Mouse (Mus musculus) gastrocnemius, adult 18-20 months (tissue): ENCODE measurements around the gene Majin. TPM values are rescaled to one million over a fixed set of nuclear protein-coding genes. Genes with fewer than 3 reads are reported as not detected.

ENCODE experiments used
- DNase-seq: peaks from one replicate; pipeline ENCODE4 v3.0.0; 2021; ENCODE audit warnings: low spot score
- total RNA-seq, 2 experiments: library from RNA; stranded (reverse); gene quantifications; 2 replicates each; pipeline ENCODE4 v1.2.3; 2021

The Majin gene
- total RNA-seq, 2 experiments from 2014 or later, result not detected

GRCm38 (mm10) chr19:6227864-6228263, 43.7 kb downstream of the Majin start:
- DNase-seq, result no peak

DNA sequence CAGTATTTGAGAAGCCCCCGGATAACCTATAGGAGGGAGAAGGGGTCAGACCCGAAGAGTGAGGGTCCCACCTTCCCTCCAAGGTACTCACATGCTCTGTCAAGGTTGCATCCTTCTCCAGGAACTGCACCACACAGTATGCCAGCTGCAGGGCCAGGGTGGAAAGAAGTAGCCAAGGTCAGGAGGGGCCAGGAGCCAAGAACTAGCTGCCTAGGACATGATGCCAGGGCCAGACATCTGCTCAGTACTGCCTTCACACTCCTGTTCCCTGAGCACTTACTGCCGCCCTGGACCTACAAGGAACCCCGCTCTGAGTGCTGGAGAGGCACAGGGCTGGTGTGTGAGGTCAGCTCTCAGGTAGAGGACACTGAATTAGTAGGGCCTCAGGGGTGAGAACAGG, 46.2 kb downstream of the Majin start:
- peak; percentile 43 for DNase-seq

GRCm38 (mm10) chr19:6231036-6231435, 46.8 kb downstream of the Majin start:
- DNase-seq, result no peak

DNA sequence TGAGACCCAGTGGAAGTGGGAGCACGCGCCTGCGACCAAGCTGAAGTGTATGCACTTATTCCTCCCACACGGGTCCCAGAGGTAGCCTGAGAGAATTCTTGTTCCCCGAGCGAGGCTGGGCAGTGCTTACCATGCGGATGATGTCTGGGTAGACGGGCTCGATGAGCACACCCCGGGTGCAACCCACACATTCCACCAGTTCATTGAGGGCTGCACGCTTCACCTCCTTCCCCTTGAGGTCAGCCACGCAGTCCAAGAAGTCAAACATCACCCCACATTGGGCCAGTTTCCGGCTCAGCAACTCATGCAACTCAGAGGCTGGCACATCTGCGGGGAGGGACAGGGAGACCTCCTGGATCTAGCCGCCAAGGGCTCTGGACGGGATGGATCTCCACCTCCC, 49.5 kb downstream of the Majin start:
- DNase-seq, result no peak

DNA sequence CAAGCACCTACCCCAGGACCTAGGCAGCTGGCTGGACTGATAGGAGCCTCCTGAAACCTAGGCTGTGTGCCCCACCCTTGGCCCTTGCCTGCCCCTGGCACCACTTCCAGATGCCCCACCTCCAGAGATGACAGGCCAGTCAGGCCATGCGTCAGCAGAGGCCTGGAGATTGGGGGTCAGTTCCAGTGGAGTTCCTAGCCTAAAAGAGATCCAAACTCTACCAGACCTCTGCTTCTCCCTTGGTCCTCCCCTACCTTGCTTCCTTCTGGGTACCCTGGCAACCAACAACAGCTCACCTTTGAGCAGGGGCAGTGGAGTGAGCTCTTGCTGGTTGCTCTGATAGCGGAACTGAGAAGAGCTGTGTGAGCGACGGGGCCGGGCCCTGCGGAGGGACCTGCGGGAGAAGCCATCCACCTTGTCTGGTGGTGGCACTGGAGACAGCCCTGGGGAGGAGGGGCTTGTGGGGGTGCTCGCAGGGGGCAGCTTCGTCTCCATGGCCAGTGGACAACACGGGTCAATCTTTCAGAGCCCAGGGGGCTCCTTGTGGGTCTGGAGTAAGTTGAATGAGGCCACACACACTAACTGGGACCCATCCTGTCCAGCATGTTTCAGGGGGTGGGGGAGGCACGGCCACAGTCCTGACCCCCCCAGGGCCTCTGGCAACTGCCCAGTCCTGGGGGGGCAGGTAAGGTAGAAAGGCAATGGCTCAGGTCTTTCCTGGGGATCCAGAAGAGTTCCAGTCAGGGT, 50.3 kb downstream of the Majin start:
- no peak for DNase-seq

DNA sequence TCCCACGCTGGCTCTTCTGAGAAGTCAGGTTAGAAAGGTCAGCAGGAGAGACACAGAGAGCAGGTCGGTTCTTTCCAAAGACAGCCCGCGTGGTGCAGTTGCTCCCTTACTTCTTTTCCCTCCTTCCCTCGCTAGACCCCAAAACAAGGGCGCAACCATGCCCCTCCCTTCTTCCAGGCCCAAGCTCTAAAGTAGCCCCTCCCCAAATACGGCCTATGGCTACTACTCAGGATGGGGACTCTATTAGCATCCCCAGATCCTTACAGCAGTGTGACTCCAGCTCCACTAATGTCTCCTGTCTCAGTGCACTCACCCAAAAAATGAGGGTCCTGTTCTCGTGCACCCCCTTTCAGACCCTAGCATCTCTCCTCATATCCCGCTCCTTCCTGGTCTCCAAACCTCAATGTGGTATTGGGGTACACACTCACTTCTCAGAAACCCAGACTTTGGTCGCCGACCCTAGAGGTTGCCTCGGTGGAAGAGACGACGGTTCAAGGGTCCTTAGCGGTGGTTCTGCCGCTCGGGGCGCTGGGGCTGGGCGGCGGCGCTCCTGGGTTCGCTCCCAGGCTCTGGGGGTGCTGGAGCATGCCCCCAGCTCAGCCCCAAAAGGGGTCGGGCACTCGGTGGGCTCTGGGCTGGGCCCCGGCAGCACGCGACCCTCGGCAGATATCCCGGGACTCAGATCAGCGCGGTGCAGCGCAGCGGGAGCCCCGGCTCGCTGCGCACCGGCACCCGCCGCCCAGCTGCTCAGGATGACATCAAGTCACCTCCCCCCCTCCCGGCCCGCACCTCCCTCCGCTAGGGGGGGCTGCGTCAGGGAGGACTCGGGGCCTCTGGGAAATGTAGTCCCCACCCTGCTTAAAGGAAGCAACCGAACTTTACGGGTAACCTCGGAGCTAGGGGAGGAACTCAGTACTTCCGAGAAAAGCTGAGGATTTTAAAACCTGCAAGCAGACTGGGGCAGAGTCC, 51.2 kb downstream of the Majin start, which contains the start of gene Ppp2r5b:
Ppp2r5b (minus strand) TSS at position 789 of the 969 bp plus-strand sequence.
- DNase-seq, result peak; percentile 97

GRCm38 (mm10) chr19:6236053-6236441, 51.9 kb downstream of the Majin start:
- DNase-seq, result peak; percentile 94

GRCm38 (mm10) chr19:6236842-6237241, 52.7 kb downstream of the Majin start:
- DNase-seq, result no peak

- DNase-seq, result no peak
Observed at GRCm38 (mm10) chr19:6238740-6239139, 54.6 kb downstream of the Majin start.

DNA sequence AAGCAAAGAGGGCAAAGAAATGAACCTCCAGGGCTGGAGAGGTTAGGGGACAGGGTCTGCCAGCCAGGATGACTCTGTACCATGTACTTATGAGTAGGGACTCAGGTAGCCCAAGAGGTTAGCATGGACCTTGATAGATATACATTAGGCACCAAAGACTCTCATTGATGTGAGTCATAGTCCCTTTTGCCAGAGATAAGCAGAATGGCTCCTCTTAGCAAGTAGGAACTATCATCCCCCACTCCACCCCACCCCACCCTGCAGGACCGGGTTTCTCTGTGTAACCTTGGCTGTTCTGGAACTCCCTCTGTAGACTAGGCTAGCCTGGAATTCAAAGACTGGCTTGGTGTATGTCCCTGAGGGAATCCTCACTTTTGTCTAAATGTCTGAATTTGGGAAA, 55.9 kb downstream of the Majin start:
- no peak for DNase-seq

GRCm38 (mm10) chr19:6240725-6241124, 56.5 kb downstream of the Majin start:
- no peak for DNase-seq

GRCm38 (mm10) chr19:6241274-6242107, 57.3 kb downstream of the Majin start, which contains the start of gene Atg2a:
Gene Atg2a, plus strand, starts transcription at chr19:6241668.
- peak; percentile 98 for DNase-seq

DNA sequence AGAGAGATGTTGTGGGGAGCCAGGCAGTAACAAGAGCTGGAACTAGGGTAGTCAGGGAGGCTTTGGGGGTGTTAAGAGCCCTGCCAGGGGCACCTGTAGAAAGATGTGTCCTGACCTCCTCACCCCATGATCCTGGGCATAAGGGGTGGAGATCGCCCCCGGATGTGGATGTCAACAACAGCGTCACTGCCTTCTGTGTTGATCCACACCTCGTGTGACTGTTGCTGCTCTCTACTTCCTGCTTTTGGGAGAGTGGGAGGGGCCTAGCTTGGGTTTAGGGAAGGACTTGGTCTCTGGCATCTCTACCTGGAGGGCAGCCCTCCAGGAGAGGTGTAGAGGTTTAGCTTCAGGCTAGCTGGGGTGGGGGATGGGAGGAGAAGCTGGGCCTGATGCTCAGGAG, 58.1 kb downstream of the Majin start:
- DNase-seq, result peak; percentile 44

DNA sequence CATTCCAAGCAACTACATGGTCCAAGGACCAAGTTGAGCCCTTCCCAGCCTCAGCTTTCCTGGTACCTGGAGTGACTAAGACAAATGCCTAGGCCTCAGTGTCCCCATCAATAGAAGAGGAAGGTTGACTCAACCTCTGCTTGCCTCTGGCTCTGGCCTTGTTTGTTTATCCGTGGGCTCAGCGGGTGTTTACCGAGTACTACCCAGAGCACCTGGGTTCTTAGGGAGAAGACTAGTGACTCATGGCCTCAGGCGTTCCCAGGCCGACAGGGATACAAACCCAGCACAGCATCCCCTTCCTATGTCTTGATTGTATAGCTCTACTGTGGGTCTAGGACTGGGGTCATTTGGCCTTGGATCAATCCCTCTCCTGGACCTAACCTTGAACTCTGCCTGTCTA, 59.0 kb downstream of the Majin start:
- no peak for DNase-seq

DNA sequence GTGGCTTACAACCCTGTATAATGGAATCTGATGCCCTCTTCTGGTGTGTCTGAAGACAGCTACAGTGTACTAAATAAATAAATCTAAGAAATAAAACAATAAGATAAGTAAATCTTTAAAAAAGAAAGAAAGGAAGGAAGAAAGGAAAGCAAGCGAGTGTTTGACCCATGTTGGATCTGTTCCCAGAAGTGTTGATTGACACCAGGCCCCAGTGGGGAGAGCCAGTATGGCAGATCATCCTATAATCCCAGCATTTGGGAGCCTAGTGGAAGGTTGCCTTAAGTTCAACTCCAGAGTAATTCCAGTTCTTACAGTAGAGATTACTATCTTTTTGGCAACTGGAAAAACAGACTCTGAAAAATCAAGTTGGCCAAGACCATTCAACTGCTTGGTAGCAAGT, 61.6 kb downstream of the Majin start:
- DNase-seq, result no peak

GRCm38 (mm10) chr19:6247526-6248300, 63.5 kb downstream of the Majin start:
- DNase-seq, result no peak

- no peak for DNase-seq
Observed at GRCm38 (mm10) chr19:6253021-6253420, 68.8 kb downstream of the Majin start.

- no peak for DNase-seq
Observed at GRCm38 (mm10) chr19:6260428-6260827, 76.2 kb downstream of the Majin start.

DNA sequence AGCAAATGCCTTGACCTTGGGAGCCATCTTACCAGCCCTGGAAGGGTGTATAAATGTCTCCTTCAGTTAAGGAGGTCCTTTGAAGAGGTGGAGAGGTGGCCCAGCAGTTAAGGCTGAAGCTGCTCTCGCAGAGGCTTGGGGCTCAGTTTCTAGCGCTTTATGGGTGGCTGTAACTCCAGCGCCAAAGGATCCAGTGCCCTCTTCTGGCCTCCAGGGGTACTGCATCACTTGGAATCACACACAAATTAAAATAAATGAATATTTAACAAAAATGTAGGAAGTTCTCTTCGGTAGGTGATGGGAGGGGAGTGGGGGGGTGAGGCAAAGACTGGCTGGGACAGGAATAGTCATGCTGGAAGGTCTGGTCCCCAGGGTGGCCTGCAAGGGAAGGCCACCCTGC, 76.8 kb downstream of the Majin start:
- DNase-seq, result no peak

DNA sequence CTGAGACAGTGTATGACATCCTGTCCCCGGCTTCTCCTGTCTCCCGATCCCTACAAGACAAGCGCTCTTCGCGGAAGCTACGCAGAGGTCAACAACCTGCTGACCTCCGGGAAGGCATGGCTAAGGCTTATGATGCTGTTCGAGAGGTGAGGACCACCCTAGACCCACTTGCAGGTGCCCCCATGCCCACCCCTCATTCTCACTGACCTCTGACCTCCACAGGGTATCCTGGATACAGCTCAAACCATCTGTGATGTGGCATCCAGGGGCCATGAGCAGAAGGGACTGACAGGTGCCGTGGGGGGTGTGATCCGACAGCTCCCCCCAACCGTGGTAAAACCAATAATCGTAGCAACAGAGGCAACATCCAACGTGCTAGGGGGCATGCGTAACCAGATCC, 77.2 kb downstream of the Majin start:
- DNase-seq, result no peak

GRCm38 (mm10) chr19:6262222-6262621, 78.0 kb downstream of the Majin start:
- peak; percentile 63 for DNase-seq
